Mouse (Mus musculus): Measurements from ENCODE around the gene Wdr74.

Gene Wdr74

DNA sequence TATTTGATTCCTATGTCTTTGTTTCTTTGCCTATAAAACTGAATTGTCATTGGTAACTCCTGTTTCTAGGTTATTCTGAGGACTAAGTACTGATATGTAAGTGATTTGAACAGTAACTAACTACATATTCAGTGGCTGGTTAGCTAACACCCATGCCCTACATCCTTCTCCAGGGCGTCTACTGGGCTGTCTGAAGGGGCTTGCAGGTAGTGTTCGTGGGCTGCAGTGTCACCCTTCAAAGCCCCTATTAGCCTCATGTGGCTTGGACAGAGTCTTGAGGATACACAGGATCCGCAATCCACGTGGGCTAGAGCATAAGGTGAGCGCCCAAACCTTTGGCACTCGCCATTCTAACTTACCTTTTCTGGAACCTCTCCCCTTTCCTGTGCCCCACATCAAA is 4.0 kb downstream of the Wdr74 start:
- intact Hi-C loops (cut with DNase I), result no loop called here

DNA sequence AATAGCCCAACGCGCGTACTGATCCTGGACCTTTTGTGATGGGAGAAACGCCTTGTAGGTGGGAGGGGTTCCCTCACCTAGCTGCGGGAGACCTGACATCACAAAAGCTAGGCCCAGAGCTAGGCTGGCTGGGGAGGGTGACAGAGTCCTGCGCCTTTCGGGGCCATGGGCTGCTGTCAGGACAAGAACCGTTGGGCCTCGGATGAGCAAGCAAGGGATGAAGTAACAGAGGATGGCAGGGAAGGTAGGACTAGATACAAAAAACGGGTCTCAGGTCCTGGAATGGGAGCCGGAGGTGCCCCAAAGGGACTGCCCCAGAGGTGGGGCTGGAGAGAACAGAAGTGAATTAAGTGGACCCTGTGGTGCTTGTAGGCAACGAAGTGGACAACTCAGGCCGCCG is 5.0 kb downstream of the Wdr74 start, which contains the start of gene 1700092M07Rik:
Gene 1700092M07Rik, plus strand, starts transcription at position 116 of the 400 bp plus-strand sequence.
- intact Hi-C loops (cut with DNase I), result no loop called here

- intact Hi-C loops (cut with DNase I), result no loop called here
Observed at GRCm38 (mm10) chr19:8741243-8741869, 5.7 kb downstream of the Wdr74 start, which contains the start of gene Stx5a. Gene Stx5a, plus strand, starts transcription at chr19:8741413.

DNA sequence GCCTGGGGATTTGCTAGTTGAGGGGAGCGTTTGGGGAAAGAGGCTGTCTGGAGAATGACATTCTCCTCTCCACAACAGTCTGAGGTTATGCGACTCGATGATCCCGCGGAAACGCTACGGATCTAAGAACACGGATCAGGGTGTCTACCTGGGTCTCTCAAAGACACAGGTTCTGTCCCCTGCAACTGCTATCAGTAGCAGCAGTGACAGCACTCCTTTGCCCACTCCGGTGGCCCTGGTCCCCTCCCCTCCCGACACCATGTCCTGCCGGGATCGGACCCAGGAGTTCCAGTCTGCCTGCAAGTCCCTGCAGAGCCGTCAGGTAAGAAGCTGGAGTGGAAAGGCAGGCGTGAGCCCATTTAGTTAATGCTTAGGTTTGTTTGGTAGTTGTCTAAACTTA is 6.5 kb downstream of the Wdr74 start:
- intact Hi-C loops (cut with DNase I), result no loop called here

DNA sequence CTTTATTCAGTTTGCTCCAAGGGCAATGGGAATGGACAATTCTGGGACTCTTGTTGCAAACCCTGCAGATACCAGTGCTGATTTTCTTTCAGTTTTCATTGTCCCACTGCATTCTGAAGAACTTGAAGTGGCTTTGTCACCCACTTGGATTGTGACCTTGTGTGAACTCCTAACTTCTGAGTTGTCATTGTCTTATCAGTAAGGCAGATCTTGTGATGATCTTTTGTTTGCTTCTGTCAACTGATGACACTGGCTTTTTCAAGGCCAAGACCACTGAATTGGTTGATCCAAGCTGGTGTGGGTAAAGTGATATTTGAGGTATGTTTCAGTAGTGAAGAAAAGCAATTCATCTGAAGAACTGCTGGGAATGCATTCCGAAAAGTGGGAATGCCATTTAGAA is 9.8 kb downstream of the Wdr74 start:
- intact Hi-C loops (cut with DNase I), result no loop called here

DNA sequence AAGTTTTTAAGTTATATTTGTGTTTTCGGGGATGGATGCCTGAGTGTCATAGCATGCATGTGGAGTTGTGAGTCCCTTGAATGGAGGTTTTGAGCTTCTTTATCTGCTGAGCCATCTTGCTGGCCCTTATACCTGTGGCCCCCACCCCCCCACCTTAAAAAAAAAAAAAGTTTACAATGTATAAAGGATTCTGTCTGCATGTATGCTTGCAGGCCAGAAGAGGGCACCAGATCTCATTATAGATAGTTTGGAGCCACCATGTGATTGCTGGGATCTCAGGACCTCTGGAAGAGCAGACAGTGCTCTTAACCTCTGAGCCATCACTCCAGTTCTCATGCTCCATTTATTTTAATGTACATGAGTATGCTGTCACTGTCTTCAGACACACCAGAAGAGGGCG is 11.7 kb downstream of the Wdr74 start:
- intact Hi-C loops (cut with DNase I), result no loop called here

DNA sequence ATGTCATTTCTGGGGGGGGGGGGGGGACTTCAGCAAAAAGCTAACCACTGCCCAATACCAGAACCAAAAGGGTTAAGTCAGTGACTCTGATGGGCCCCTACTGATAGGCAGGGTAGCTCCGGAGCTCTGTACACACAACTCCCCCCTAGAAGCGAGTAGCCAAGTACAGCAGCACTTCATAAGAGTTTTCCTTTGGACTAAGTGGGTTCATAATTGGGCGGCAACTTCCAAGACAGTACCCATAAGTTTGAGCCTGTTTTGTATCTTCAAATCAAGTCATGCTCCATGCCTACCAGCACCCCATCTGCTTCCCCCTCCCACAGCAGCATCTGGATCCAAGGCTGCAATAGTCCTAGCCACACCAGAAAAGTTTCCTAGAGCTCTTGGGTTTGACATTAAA is 20.0 kb downstream of the Wdr74 start:
- intact Hi-C loops (cut with DNase I), result loop anchor here (10.0 kb wide), 1 partner anchor 59 kb away; the partner anchor contains the start of gene Ttc9c

GRCm38 (mm10) chr19:8756635-8757387 is 21.2 kb downstream of the Wdr74 start, which contains the start of gene Nxf1:
Gene Nxf1, plus strand, starts transcription at chr19:8757073.
- intact Hi-C loops (cut with DNase I), result loop anchor here (10.0 kb wide), 1 partner anchor 58 kb away; the partner anchor contains the start of gene Ttc9c

DNA sequence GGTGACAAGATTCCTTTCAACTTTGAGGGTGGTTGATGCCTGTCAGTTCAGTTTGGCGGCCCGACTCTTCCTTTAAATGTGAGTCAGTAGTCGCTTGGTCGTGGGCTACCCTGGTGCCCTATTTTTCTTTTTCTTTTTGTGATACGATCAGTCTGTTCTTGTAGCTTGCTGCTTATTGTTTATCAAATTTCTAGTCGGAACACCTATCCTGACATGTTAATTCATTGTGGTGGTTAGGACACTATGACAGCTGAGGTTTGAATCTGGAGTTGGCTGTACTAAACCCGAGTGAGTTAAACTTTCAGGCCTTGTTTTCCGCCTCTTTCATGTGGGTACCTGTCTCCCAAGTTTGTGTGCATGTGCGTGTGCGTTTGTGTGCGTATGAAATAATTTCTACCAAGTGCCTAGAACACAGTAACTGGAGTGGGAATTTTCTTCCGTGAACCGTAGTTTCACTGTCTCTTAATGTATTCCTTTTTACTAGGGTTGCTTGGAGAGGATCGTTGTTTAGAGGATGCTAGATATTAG is 21.9 kb downstream of the Wdr74 start:
- intact Hi-C loops (cut with DNase I), result loop anchor here (10.0 kb wide), 1 partner anchor 57 kb away; the partner anchor contains the start of gene Ttc9c

GRCm38 (mm10) chr19:8758899-8759298 is 23.3 kb downstream of the Wdr74 start:
- intact Hi-C loops (cut with DNase I), result loop anchor here (10.0 kb wide), 1 partner anchor 56 kb away; the partner anchor contains the start of gene Ttc9c

GRCm38 (mm10) chr19:8760757-8761156 is 25.1 kb downstream of the Wdr74 start:
- intact Hi-C loops (cut with DNase I), result no loop called here

DNA sequence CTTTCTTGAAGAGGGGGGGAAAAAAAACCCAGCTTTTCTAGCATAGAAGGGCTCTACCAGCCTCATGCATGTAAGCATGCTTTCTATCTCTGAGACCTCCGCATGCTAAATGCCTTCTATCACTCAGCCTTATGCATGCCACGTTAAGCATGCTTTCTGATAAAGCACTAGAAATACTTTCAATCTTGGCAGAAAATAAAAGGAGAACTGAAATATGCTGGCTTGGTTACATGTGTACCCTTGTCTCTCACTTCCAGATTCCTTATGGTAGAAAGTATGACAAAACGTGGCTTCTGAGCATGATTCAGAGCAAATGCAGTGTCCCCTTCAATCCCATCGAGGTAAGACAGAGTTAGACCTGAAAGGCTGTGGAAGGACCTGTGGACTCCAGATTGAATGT is 27.6 kb downstream of the Wdr74 start:
- intact Hi-C loops (cut with DNase I), result no loop called here

DNA sequence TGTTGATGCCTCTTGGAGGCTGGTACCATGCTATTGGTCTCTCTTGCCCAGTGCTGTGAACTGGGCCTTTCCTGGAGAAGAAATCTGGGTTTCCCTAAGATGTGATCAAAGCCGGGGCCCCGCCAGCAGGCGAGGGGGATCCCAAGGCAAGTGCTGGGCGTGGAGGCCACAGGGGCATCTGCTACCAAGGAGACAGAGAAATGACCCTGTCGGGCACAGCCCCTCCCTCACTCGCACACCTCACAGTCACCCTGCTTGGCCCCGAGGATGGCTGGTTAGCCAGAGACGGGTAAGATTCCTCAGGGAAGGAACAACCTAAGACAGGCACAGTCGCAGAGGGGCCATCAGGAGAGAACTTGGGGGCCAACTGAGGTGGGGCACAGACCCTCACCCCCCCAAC is 29.9 kb downstream of the Wdr74 start:
- intact Hi-C loops (cut with DNase I), result no loop called here

DNA sequence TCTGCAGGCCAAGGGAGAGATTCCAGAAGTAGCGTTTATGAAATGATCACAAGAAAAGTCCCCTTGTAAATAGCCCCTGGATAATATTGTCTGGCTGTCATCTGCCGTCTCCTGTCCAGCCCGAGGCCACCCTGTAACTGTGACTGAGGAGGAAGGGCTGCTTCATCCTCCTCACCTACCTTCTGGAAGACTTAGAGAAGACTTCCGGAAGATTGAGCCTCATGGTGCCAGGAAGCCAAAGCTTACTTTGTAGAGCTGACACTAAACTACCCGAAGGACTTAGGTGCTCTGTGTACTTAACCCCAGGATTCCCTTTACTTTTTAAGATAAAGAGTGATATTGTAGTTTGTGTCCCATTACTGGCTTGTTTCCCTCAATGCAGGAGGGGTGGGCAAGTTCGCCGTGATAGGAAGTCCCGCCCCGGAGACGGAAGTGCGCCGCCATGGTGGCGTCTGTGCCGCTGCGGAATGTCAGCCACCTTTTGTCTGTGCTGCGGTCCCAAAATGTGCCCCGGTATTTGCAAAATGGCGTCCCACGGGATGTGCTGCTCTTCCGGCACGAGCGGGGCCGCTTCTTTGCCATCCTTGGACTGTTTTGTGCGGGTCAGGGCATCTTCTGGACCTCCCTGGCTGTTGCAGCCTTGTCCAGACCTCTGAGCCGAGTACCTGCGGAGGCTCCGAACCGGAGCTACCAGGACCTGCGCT is 35.1 kb downstream of the Wdr74 start, which contains the start of gene Tmem223:
Gene Tmem223, plus strand, starts transcription at position 430 of the 704 bp plus-strand sequence.
- intact Hi-C loops (cut with DNase I), result loop anchor here (5.0 kb wide), 1 partner anchor 47 kb away; the partner anchor contains the start of gene Ttc9c

DNA sequence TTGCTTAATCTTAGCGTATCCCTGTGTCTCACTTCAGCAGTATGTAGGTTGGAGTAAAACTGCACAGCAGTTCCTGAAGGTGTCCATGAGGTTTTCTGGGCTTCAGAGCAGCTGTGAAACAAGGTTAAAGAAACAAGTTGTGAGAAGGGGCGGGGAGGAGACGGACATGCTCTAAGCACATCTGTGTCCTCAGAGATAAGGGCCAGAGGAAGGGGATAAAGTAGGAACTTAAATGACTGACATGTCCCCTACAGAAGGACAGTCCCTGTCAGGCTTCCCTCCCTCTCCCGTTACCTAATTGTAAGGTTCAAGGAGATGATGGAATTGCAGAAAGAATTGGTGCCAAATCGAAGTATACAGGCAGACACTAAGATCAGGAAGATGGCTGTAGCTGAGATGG is 37.4 kb downstream of the Wdr74 start:
- intact Hi-C loops (cut with DNase I), result loop anchor here (5.0 kb wide), 1 partner anchor 44 kb away; the partner anchor contains the start of gene Ttc9c

GRCm38 (mm10) chr19:8773409-8773808 is 37.8 kb downstream of the Wdr74 start:
- intact Hi-C loops (cut with DNase I), result loop anchor here (5.0 kb wide), 1 partner anchor 44 kb away; the partner anchor contains the start of gene Ttc9c

- intact Hi-C loops (cut with DNase I), result loop anchor here (5.0 kb wide), 1 partner anchor 43 kb away; the partner anchor contains the start of gene Ttc9c
Observed at GRCm38 (mm10) chr19:8774086-8774835, 38.6 kb downstream of the Wdr74 start, which contains the start of gene Tmem179b. Gene Tmem179b, minus strand, starts transcription at chr19:8774467.

GRCm38 (mm10) chr19:8774951-8775421 is 39.4 kb downstream of the Wdr74 start:
- intact Hi-C loops (cut with DNase I), result loop anchor here (5.0 kb wide), 1 partner anchor 42 kb away; the partner anchor contains the start of gene Ttc9c

DNA sequence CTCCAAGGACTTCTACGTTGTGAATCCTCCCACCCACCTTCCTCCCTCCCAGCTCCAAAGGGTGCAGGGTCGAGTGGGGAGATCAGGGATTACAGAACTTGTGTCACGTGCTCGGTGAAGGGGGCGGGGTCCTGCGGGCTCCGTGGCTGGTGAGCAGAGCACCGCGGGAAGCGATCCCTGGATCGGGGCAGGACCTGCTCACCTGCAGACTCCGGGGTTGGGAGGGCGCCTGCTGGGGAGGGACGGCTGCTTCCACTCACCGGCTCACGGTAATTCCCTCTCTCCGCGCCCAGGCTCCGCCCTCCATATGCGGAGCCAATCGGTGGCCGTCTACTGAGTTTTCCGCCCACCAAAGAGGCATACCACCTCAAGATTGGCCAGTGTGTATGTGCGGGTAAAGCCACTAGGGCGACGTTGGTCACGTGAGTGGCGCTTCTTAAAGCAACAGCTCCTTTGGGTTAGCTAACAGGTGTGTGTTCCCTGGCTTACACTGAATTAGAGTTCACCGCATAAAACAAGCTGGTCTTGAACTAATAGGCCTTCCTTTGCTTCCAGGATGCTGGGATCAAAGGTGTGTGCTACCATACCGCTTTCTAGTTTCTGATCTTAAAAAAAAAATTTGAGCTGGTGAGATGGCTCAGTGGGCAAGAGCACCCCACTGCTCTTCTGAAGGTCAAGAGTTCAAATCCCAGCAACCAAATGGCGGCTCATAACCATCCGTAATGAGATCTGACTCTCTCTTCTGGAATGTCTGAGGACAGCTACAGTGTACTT is 50.6 kb downstream of the Wdr74 start, which contains the start of gene Taf6l:
Gene Taf6l, minus strand, starts transcription at position 410 of the 774 bp plus-strand sequence.
- intact Hi-C loops (cut with DNase I), result no loop called here
